Mouse (Mus musculus) forebrain, embryonic 14.5 days (tissue): ENCODE data around the gene Cad. TPM values are rescaled to one million over a fixed set of nuclear protein-coding genes. Genes with fewer than 3 reads are reported as not detected.

Source experiments
- ATAC-seq: fragments of 200-750 bp; cut with Nextera tagmentation; 2 replicates; pipeline ENCODE4 v1.8.0; 2017; ENCODE audit warnings: mild to moderate bottlenecking, moderate library complexity
- DNase-seq: peaks from one replicate; pipeline ENCODE4 v3.0.0-alpha.2; 2015; ENCODE audit warnings: low spot score
- H3K27ac ChIP-seq: fragments of 300-500 bp; sonication (generic); 2 replicates; pipeline ENCODE4 v1.5.1; 2014; ENCODE audit warnings: low read depth, mild to moderate bottlenecking, control low read depth, low read length, moderate library complexity
- H3K27me3 ChIP-seq: fragments of 300-500 bp; sonication (generic); replicated peaks from 2 replicates; pipeline ENCODE4 v1.6.1; 2014; ENCODE audit warnings: low read length, control low read depth, mixed read lengths; ENCODE audit not compliant: control insufficient read depth, insufficient read depth
- H3K36me3 ChIP-seq: fragments of 300-500 bp; sonication (generic); 2 replicates; pipeline ENCODE4 v1.6.1; 2014; ENCODE audit warnings: low read length, control low read depth; ENCODE audit not compliant: control insufficient read depth, insufficient read depth
- H3K4me1 ChIP-seq: fragments of 300-500 bp; sonication (generic); 2 replicates; pipeline ENCODE4 v1.6.1; 2014; ENCODE audit warnings: antibody characterized with exemption, low read length, control low read depth; ENCODE audit not compliant: control insufficient read depth, insufficient read depth
- H3K4me2 ChIP-seq: fragments of 300-500 bp; sonication (generic); 2 replicates; pipeline ENCODE4 v1.6.1; 2014; ENCODE audit warnings: mild to moderate bottlenecking, control low read depth, low read length
- H3K4me3 ChIP-seq: fragments of 300-500 bp; sonication (generic); 2 replicates; pipeline ENCODE4 v1.5.1; 2014; ENCODE audit warnings: low read depth, low read length, control low read depth
- H3K9ac ChIP-seq: fragments of 300-500 bp; sonication (generic); 2 replicates; pipeline ENCODE4 v1.6.1; 2014; ENCODE audit warnings: mild to moderate bottlenecking, low read length, control low read depth, moderate library complexity
- H3K9me3 ChIP-seq: fragments of 300-500 bp; sonication (generic); replicated peaks from 2 replicates; pipeline ENCODE4 v1.6.1; 2016; ENCODE audit warnings: low read length, control low read depth, mixed read lengths; ENCODE audit not compliant: control insufficient read depth
- WGBS: fragments of 180-500 bp; shearing (Covaris S2); extraction: QIAGEN DNeasy Blood & Tissue Kit; methylation state at CpG from one replicate; pipeline ENCODE4 v1.1.7; 2014; 5-methylcytosine and 5-hydroxymethylcytosine counted together
- polyA plus RNA-seq: library from polyadenylated mRNA; unstranded; fragments of >200 nt; fragmentation: Nextera tagmentation; extraction: Ambion mirVana; gene quantifications from 2 replicates; pipeline ENCODE4 v1.2.1, GENCODE M21; 2014

Gene Cad
- polyA plus RNA-seq, 1 experiment from 2014 or later = 16.5 TPM

DNA sequence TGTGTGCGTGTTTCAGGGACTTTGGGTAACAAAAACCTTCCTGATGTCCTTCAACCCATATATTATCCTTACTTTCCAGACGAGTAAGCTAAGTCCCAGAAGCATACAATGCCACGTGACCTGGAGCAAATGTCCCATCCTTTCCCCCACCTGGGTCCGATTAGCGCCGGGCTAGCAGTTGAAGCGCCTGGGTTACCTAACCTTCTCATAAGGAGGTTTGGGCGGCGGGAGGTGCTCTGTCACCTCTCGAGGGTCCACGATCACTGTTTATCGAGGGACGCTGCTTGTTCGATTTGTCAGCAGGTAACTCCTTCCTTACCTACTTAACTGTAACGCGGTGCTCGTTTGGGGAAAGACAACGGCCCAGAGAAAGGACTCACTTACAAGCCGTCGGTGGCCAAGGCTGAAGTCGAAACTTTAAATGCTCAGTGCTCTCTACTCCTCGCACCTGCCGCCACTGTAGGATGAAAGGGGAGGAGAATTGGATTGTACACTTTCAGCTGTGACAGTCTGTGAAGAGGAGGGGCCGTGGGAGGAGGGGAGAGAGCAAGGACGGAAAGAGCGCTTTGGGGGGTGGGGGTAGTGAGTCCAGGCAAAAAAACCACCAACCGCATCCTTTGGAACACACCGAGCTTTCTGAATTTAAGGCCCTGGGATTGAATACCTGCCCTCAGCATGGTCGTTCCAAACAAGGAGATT lies 39.7 kb downstream of the Cad start:
- no peak overlapping the region for H3K27ac ChIP-seq
- H3K4me3 ChIP-seq = peak overlapping the region; percentile 18; the same call in 1 of the 2 replicates
- peaks cover 73% of the 10 kb centered on the region for H3K27me3 ChIP-seq
- WGBS = 2% methylated on average over 29 of the region's 29 CpGs
- H3K9me3 ChIP-seq = no peaks in the 10 kb centered on the region
- H3K36me3 ChIP-seq = no peaks in the 10 kb centered on the region
- no peak for ATAC-seq
- no peak overlapping the region for H3K9ac ChIP-seq
- peak overlapping the region; percentile 35; the same call in 1 of the 2 replicates for H3K4me2 ChIP-seq
- peaks cover 14% of the 10 kb centered on the region; the same call in 1 of the 2 replicates for H3K4me1 ChIP-seq
- no peak for DNase-seq

DNA sequence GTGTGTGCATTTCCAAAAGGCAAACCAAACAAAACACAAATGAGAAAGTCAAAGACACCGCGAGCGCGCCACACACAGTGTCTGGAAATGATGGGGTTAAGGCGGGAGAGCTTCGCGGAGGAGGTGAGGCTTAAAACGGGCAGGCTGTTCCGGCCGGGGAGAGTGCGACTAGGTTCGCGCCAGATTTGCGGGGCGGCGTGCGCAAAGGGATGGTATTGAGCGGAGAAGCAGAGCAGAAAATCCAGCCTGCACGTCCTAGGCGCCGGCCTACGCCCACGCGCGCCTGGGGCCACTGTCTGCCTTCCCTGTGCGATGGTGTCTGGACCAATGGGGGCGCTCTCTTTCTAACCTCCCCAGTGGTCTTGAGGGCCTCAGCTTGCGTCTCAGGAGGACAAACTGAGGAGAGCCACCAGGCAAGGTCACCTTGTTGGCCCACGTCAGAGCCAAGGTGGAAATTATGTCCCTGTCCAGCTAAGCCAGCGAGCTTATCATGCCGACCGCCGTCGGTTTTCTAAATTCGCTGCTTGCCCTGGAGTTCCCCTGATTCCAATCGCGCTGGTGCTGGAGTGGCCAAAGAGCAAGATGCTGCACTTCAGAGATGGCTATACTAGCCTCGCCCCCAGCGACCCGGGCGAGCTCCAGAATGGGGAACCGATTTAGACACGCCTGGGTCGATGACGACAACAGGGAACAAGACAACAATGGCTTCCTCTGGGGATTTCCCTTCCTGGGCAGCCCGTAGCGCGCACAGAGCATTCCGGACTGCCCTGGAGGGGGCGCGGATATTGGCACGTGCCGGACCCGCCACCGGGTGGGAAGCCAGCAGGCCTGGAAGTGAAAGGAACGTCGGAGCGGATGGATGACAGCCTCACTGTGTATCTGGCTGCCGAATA lies 40.5 kb downstream of the Cad start:
- peaks cover 71% of the 10 kb centered on the region for H3K27me3 ChIP-seq
- WGBS = under 1% methylated on average over 59 of the region's 59 CpGs
- DNase-seq (no peak), ATAC-seq (no peak)
- no peaks in the 10 kb centered on the region for H3K36me3 ChIP-seq
- H3K4me3 ChIP-seq = peak overlapping the region; percentile 18
- no peak overlapping the region for H3K27ac ChIP-seq
- H3K4me2 ChIP-seq = peak overlapping the region; percentile 35
- no peak overlapping the region for H3K9ac ChIP-seq
- peaks cover 14% of the 10 kb centered on the region; the same call in 1 of the 2 replicates for H3K4me1 ChIP-seq
- H3K9me3 ChIP-seq = no peaks in the 10 kb centered on the region

DNA sequence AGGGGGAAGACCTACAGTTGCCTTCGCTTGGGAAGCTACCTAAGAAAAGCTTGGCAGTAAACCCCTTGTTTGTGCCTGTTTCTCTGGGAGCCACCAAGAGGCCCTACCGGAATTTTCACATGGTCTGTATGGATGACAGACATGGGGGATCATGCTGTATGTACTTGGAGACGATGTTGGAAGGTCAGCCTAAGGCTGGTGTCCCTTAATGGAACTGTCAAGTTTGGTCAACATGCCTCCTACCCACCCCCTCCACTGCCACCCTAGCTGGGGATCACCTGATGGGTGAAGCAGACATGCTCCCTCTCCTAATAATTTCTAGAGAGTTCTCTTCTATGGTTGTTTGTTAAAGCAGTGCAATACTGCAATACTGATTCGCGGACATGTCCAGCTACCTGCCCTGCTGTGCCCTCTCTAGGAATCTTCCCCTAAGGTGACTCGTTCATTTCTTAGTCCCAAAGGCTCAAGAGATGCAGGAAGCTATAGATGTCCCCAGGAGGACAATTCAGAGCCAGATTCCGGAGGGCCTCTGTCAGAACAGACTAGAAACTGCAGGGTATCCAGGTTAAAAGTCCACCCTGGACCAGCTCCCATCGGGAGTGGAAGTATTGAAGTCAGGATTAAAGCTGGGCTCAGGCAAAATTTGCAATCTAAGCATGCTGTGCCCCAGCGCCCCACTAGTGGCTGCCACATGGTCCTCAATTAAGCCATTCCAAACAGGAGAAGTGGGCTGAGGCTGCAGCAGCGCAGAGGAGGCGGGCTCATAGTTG lies 41.3 kb downstream of the Cad start:
- WGBS = 16% methylated on average over 11 of the region's 11 CpGs
- no peak for DNase-seq
- no peak for ATAC-seq
- peak overlapping the region; percentile 35; the same call in 1 of the 2 replicates for H3K4me2 ChIP-seq
- H3K27ac ChIP-seq = no peak overlapping the region
- H3K9me3 ChIP-seq = no peaks in the 10 kb centered on the region
- peak overlapping the region; percentile 18 for H3K4me3 ChIP-seq
- H3K4me1 ChIP-seq = peaks cover 14% of the 10 kb centered on the region; the same call in 1 of the 2 replicates
- peaks cover 62% of the 10 kb centered on the region for H3K27me3 ChIP-seq
- H3K9ac ChIP-seq = no peak overlapping the region
- H3K36me3 ChIP-seq = no peaks in the 10 kb centered on the region

DNA sequence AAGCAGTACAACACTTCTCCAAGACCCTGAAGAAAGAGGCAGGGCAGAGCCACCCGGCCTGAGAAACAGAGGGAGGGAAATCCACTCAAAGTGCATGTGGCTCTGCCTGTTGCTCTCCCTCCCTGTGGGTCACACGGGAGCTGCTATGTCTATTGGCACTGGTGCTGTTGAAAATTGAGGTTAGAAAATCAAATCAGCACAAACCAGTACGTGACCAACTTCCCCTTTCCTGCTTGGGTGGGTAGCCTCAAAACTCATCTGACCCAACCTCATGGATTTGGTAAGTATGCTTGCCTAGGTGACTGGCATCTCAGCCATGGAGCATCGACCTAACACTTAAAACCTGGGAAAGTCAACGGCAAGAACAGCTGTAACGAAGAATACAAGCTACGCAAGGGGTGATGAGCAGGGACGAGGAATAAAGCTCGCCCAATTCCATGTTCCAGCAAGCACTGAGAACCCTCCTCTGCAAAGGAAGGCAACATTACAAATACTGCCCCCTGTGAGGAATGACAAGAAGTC lies 51.3 kb downstream of the Cad start, which contains the start of gene Dnajc5g:
Gene Dnajc5g, plus strand, starts transcription at position 472 of the 522 bp plus-strand sequence.
- Histone ChIP-seq H3K27ac (no peak within 1 kb of the TSS), H3K36me3 (no peaks in the 10 kb centered on the region), H3K9ac (no peak within 1 kb of the TSS), H3K4me3 (no peak within 1 kb of the TSS), H3K4me2 (no peak within 1 kb of the TSS), H3K9me3 (no peaks in the 10 kb centered on the region), H3K4me1 (no peaks in the 10 kb centered on the region), H3K27me3 (no peaks in the 10 kb centered on the region)
- 86% methylated on average over 9 of the region's 9 CpGs for WGBS
- no peak for DNase-seq
- ATAC-seq = no peak

DNA sequence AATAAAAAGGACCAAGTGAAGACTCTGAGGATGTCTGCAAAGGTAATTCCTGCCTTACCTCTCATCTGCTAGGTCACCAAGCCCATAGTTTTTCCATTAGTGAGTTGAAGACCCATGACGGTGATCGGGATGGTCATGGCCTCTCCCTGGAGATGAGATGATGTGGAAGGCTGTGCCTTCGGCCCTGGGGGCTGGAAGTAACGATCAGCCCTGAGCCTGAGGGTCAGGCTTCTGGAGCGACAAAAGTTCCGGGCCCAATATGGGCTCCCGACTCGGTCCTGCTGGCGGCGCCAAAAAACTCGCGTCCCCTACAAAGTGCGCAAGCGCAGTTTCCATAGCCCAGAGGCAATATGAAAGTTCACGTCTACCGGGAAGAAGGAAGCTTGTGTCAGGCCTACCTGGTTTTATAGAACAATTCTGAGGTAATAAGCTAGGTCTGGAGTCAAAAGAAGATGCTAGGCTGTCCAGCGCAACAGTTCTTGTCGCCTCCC lies 53.5 kb downstream of the Cad start, which contains the start of gene Slc30a3:
Gene Slc30a3, minus strand, starts transcription at position 238 of the 491 bp plus-strand sequence.
- Histone ChIP-seq H3K27me3 (no peaks in the 10 kb centered on the region), H3K9ac (no peak within 1 kb of the TSS), H3K4me2 (no peak within 1 kb of the TSS), H3K4me1 (no peaks in the 10 kb centered on the region), H3K36me3 (no peaks in the 10 kb centered on the region), H3K9me3 (no peaks in the 10 kb centered on the region), H3K27ac (no peak within 1 kb of the TSS), H3K4me3 (no peak within 1 kb of the TSS)
- DNase-seq (no peak), ATAC-seq (no peak)
- WGBS = 93% methylated on average over 18 of the region's 18 CpGs

DNA sequence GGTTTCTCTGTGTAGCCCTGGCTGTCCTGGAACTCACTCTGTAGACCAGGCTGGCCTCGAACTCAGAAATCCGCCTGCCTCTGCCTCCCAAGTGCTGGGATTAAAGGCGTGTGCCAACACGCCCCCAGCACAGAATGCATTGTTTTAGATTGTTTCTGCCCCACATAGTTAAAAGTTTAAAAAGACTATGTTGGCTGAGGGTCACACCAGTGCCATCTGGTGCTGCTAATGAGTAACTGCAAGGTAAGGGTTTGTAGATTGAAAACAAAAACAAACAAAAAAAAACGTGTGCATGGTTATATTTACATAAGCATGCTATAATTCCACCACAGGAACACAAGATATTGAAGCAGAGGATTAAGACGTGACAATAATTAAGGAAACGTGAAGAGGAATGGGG lies 56.2 kb downstream of the Cad start:
- no peak for ATAC-seq
- WGBS = 35% methylated on average over 7 of the region's 7 CpGs

DNA sequence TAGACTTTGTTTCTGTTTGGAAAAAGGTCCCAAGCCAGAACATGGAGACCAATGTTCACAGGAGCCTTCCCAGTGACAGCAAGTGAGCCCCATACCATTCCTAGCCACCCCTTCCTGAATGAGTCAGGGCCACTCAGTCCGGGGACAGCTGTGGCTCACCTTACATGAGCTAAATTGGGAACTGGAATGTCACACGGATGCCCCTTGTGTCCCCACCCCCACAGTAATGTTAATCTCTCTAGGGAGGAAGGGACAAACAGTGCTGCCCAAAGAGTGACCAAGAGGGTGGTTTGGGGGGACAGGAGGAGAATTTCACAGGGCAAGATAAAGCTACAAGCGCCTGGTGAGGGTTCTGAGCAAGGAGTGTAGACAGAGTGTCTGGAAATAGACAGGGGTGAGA lies 61.8 kb downstream of the Cad start, which contains the start of gene Trim54:
Gene Trim54, plus strand, starts transcription at position 359 of the 400 bp plus-strand sequence.
- Histone ChIP-seq H3K9ac (no peak within 1 kb of the TSS), H3K4me3 (no peak within 1 kb of the TSS), H3K36me3 (no peaks in the 10 kb centered on the region), H3K4me1 (no peaks in the 10 kb centered on the region), H3K27ac (no peak within 1 kb of the TSS), H3K27me3 (no peaks in the 10 kb centered on the region), H3K4me2 (no peak within 1 kb of the TSS), H3K9me3 (no peaks in the 10 kb centered on the region)
- 51% methylated on average over 3 of the region's 3 CpGs for WGBS
- ATAC-seq (no peak), DNase-seq (no peak)

More for the DNA sequence above, 56.2 kb downstream of the Cad start:
- no peaks in the 10 kb centered on the region for H3K27me3 ChIP-seq
- H3K36me3 ChIP-seq = no peaks in the 10 kb centered on the region
- peak; percentile 24 for DNase-seq
- H3K4me3 ChIP-seq = no peak overlapping the region
- no peak overlapping the region for H3K4me2 ChIP-seq
- no peak overlapping the region for H3K9ac ChIP-seq
- no peaks in the 10 kb centered on the region for H3K4me1 ChIP-seq
- H3K9me3 ChIP-seq = no peaks in the 10 kb centered on the region
- no peak overlapping the region for H3K27ac ChIP-seq

DNA sequence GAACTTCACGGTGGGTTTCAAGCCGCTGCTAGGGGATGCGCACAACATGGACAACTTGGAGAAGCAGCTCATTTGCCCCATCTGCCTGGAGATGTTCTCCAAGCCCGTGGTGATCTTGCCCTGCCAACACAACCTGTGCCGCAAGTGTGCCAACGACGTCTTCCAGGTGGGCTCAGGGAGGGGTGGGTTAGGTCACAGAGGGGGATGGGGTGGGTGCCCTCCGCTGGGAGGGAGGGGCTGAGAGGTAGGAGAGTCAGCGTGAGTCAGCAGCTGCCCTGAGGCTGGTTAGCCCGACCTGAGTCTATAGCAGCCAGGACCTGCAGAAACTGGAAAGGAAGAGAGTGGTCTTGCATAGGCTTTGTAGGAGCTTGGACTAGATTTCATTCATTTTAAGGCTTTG lies 62.3 kb downstream of the Cad start:
- Histone ChIP-seq H3K4me2 (no peak overlapping the region), H3K36me3 (no peaks in the 10 kb centered on the region), H3K4me3 (no peak overlapping the region), H3K9ac (no peak overlapping the region), H3K4me1 (no peaks in the 10 kb centered on the region), H3K27ac (no peak overlapping the region), H3K27me3 (no peaks in the 10 kb centered on the region), H3K9me3 (no peaks in the 10 kb centered on the region)
- WGBS = 31% methylated on average over 10 of the region's 10 CpGs
- DNase-seq = no peak
- no peak for ATAC-seq
